Mouse (Mus musculus): Measurements from ENCODE around the gene Napa.

DNA sequence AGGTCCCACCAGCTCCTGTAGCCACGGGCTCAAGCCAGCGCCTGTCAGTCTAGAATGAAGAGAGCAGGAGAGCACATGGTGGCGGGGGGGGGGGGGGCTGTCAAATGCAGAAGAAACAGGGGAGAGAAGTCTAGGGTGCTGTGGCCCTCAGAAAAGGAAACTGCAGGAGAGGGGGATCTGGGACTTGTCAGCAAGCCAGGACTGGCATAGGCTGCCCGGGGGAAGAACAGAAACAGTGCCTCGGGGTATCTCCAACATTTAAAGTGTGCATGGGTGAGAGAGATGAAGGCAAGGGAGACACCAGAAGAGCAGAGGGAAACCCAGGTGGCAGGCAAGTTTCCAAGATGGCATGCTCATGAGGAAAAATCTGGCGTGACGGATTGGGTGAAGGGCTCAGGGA lies 63.8 kb downstream of the Napa start:
- no peak for TF ChIP-seq CTCF (IDR thresholded peaks at IDR 0.05; ENCODE audit: low read depth, low read length)
- no peak for TF ChIP-seq POLR2A (IDR thresholded peaks at IDR 0.05; ENCODE audit: borderline replicate concordance, low read depth, low read length)
